Mouse (Mus musculus) kidney, adult 10 weeks (tissue): ENCODE data around the gene Rtl8c. TPM values are rescaled to one million over a fixed set of nuclear protein-coding genes. Genes with fewer than 3 reads are reported as not detected.

Source experiments
- polyA plus RNA-seq: library from polyadenylated mRNA; stranded (reverse); fragments of 350-450 nt; fragmentation: Illumina TruSeq; extraction: RNeasy Lipid Tissue Mini Kit (QIAGEN cat#74804); gene quantifications from one replicate; pipeline ENCODE4 v1.2.3, GENCODE M21; 2014; ENCODE audit warnings: low read depth, low replicate concordance

Rtl8c gene
- polyA plus RNA-seq: not detected

DNA sequence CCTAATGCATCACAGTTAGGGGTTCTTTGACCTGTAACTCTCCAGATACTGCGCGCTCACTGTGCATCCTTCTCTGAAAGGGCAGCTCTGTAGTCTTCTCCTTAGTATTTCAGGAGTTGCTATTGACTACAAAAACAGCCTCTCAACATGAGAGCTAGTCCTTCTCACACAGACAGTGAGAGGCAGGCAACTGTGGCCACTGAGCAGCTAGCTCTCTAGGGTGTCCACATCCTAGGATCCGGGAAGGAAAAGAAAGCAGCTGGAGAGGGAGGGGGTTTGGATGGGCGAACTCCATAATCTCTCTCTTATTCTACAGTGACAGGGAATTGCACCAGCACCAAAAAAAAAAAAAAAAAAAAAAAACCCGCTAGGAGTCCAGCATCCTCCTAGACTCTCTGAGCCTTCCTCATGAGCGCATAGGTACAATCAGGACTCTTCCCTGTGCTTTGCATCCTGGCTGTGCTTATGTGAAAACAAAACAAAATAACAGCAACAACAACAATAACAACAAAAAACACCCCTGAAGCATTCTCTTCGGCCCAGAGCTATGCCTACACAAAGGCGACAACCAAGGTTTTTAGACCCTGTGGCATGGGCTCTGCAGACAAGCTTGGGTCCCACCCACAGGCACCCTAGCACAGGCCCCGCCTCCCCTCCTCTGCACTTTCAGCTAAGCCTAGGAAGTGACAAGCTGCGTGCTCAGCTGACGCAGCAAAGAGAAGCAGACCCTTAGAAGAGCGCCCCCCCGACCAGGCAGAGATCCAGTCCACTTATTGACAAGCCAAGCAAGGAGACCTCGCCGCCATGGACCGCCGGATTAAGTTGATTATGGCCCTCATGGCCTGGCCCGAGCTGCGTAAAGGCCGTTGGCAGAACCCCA, at the start of gene Rtl8c:
Gene Rtl8c, plus strand, starts transcription at position 791 of the 880 bp plus-strand sequence.

GRCm38 (mm10) chrX:53608879-53609278, 1.0 kb downstream of the Rtl8c start, which contains the start of gene Gm14597:
Gene Gm14597 (minus strand): TSS chrX:53608979.

DNA sequence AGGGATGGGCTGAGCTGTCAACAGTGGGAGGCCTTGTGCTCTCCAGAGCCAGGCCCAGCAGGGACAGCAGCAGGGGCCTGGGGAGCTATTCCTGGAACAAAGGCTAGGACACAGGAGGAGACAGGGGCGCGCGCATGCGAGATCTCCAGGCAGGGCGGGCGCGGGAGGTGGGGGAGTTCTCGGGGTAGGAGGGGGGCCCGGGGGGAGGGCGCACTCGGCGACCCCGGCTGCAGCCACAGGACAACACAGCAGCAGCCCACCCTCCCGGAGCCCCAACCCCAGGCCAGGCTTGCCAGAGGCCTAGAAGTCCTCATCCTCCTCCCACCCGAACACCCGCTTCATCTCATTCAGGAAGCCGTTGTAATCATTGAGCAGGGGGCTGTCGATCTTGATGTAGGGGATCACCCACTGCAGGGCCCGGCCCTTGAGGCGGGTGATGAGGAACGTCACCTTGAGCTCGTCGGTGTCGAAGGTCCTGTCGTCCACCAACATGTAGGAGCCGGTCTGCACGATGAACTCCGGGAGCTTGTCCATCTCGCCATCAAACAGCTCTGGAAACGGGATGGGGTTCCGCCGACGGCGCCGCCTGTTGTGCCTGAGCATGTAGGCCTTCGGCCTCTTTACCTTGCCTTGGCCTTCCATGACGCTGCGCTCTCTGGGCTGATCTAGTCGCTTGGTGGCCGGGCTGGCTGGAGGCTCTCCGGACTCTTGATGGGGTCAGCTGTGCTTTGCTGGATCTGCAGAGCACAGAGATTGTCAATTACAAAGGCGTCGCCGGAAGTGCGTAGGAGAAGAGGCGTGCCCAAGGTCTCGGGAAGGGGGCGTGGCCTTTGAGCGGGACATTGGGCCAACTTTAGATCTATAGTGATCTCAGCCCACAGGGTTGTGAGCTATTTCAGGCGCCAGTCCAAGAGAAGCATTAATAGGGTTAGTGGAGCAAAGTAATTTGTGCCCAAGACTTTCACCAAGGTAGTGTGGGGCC, 35.4 kb downstream of the Rtl8c start, which contains the start of gene Rtl8a:
Gene Rtl8a, minus strand, starts transcription at position 703 of the 982 bp plus-strand sequence.

Other genes starting within 250 kb of the Rtl8c start
- gene Mospd1, start 237.5 kb upstream of the Rtl8c start, polyA plus RNA-seq: 89.4 TPM
- not detected for gene Etd, start 173.1 kb upstream of the Rtl8c start, polyA plus RNA-seq
- gene Gm14597, start 947 bp downstream of the Rtl8c start, polyA plus RNA-seq: not detected
- 6.9 TPM for gene Rtl8a, start 35.6 kb downstream of the Rtl8c start, polyA plus RNA-seq
- gene Rtl8b, start 62.4 kb downstream of the Rtl8c start, polyA plus RNA-seq: 4.0 TPM
- gene 4930502E18Rik, start 116.8 kb downstream of the Rtl8c start, polyA plus RNA-seq: 0.73 TPM
- gene 1700013H16Rik, start 149.8 kb downstream of the Rtl8c start, polyA plus RNA-seq: not detected
- not detected for gene Zfp36l3, start 168.4 kb downstream of the Rtl8c start, polyA plus RNA-seq
- 4.2 TPM for gene Xlr, start 189.7 kb downstream of the Rtl8c start, polyA plus RNA-seq